Mouse (Mus musculus) heart, adult 2 months (tissue): ENCODE measurements around the gene Slc44a1.

Experiments
- CTCF ChIP-seq: fragments of 200-600 bp; IDR thresholded peaks from 2 replicates; pipeline ENCODE4 v1.8.1; 2022; ENCODE audit warnings: antibody characterized with exemption, mild to moderate bottlenecking, moderate library complexity
- EP300 ChIP-seq: fragments of 200-500 bp; IDR thresholded peaks from 2 replicates; pipeline ENCODE4 v1.6.1; 2011; ENCODE audit warnings: low read depth, low read length, control low read depth; ENCODE audit not compliant: insufficient read depth

GRCm38 (mm10) chr4:53590691-53591447, 150.7 kb downstream of the Slc44a1 start:
- TF ChIP-seq CTCF, result no peak
- TF ChIP-seq EP300, result no peak
